Mouse (Mus musculus): ENCODE data around the gene Scarf2. TPM values are rescaled to one million over a fixed set of nuclear protein-coding genes. Genes with fewer than 3 reads are reported as not detected.

Gene Scarf2
- polyA plus RNA-seq, 1 experiment from 2014 or later = 0.97 TPM

- Histone ChIP-seq H3K27me3 (ENCODE audit: insufficient read depth, low read length) (peaks cover 71% of the 10 kb centered on the region), H3K4me2 (ENCODE audit: low read depth, low read length) (peak overlapping the region; percentile 89), H3K9me3 (ENCODE audit: low read length) (no peaks in the 10 kb centered on the region), H3K9ac (replicated peaks) (peak overlapping the region; percentile 55), H3K4me1 (ENCODE audit: insufficient read depth) (peaks cover 32% of the 10 kb centered on the region), H3K36me3 (replicated peaks; ENCODE audit: insufficient read depth, low read length) (no peaks in the 10 kb centered on the region), H3K27ac (ENCODE audit: low read depth) (no peak overlapping the region), H3K4me3 (ENCODE audit: low read depth, low read length) (peak overlapping the region; percentile 46)
- no peak for TF ChIP-seq EP300 (IDR thresholded peaks at IDR 0.05; ENCODE audit: low read depth)
- no peak for TF ChIP-seq CTCF (IDR thresholded peaks at IDR 0.05; ENCODE audit: low read depth)
- 4% methylated on average over 68 of the region's 73 CpGs for WGBS (ENCODE audit: insufficient replicate concordance)
- ATAC-seq (peak; percentile 81), DNase-seq (peak; percentile 83)
Observed at GRCm38 (mm10) chr16:17807192-17808009, 10.3 kb downstream of the Scarf2 start.

GRCm38 (mm10) chr16:17809125-17809524, 12.0 kb downstream of the Scarf2 start:
- H3K4me1 ChIP-seq (ENCODE audit: insufficient read depth) = peaks cover 18% of the 10 kb centered on the region
- ATAC-seq (no peak), DNase-seq (no peak)
- H3K27me3 ChIP-seq (ENCODE audit: insufficient read depth, low read length) = peaks cover 64% of the 10 kb centered on the region
- no peaks in the 10 kb centered on the region for H3K36me3 ChIP-seq (replicated peaks; ENCODE audit: insufficient read depth, low read length)
- no peaks in the 10 kb centered on the region for H3K9me3 ChIP-seq (ENCODE audit: low read length)
- WGBS (ENCODE audit: insufficient replicate concordance) = 67% methylated on average over 4 of the region's 4 CpGs
- no peak overlapping the region for H3K27ac ChIP-seq (ENCODE audit: low read depth)
- no peak for TF ChIP-seq EP300 (IDR thresholded peaks at IDR 0.05; ENCODE audit: low read depth)
- TF ChIP-seq CTCF (IDR thresholded peaks at IDR 0.05; ENCODE audit: low read depth) = no peak
- H3K4me2 ChIP-seq (ENCODE audit: low read depth, low read length) = no peak overlapping the region
- no peak overlapping the region for H3K4me3 ChIP-seq (ENCODE audit: low read depth, low read length)
- no peak overlapping the region for H3K9ac ChIP-seq (replicated peaks)

GRCm38 (mm10) chr16:17809711-17810110, 12.6 kb downstream of the Scarf2 start:
- TF ChIP-seq CTCF (IDR thresholded peaks at IDR 0.05; ENCODE audit: low read depth) (no peak), EP300 (IDR thresholded peaks at IDR 0.05; ENCODE audit: low read depth) (no peak)
- Histone ChIP-seq H3K4me3 (ENCODE audit: low read depth, low read length) (no peak overlapping the region), H3K36me3 (replicated peaks; ENCODE audit: insufficient read depth, low read length) (no peaks in the 10 kb centered on the region), H3K4me2 (ENCODE audit: low read depth, low read length) (no peak overlapping the region), H3K4me1 (ENCODE audit: insufficient read depth) (peaks cover 12% of the 10 kb centered on the region), H3K27ac (ENCODE audit: low read depth) (no peak overlapping the region), H3K9me3 (ENCODE audit: low read length) (no peaks in the 10 kb centered on the region), H3K9ac (replicated peaks) (no peak overlapping the region), H3K27me3 (ENCODE audit: insufficient read depth, low read length) (peaks cover 61% of the 10 kb centered on the region)
- 36% methylated on average over 7 of the region's 7 CpGs for WGBS (ENCODE audit: insufficient replicate concordance)
- DNase-seq (no peak), ATAC-seq (no peak)

GRCm38 (mm10) chr16:17812120-17812519, 15.0 kb downstream of the Scarf2 start:
- Histone ChIP-seq H3K27me3 (ENCODE audit: insufficient read depth, low read length) (peaks cover 53% of the 10 kb centered on the region), H3K36me3 (replicated peaks; ENCODE audit: insufficient read depth, low read length) (no peaks in the 10 kb centered on the region), H3K4me1 (ENCODE audit: insufficient read depth) (peaks cover 17% of the 10 kb centered on the region), H3K4me2 (ENCODE audit: low read depth, low read length) (no peak overlapping the region), H3K9ac (replicated peaks) (no peak overlapping the region), H3K27ac (ENCODE audit: low read depth) (no peak overlapping the region), H3K4me3 (ENCODE audit: low read depth, low read length) (no peak overlapping the region), H3K9me3 (ENCODE audit: low read length) (no peaks in the 10 kb centered on the region)
- TF ChIP-seq EP300 (IDR thresholded peaks at IDR 0.05; ENCODE audit: low read depth) (no peak), CTCF (IDR thresholded peaks at IDR 0.05; ENCODE audit: low read depth) (peak; percentile 83)
- no peak for DNase-seq
- WGBS (ENCODE audit: insufficient replicate concordance) = 9% methylated on average over 5 of the region's 5 CpGs
- no peak for ATAC-seq

GRCm38 (mm10) chr16:17813173-17813572, 16.1 kb downstream of the Scarf2 start:
- no peak for TF ChIP-seq CTCF (IDR thresholded peaks at IDR 0.05; ENCODE audit: low read depth)
- Histone ChIP-seq H3K27ac (ENCODE audit: low read depth) (no peak overlapping the region), H3K27me3 (ENCODE audit: insufficient read depth, low read length) (peaks cover 43% of the 10 kb centered on the region; the same call in 1 of the 2 replicates), H3K4me1 (ENCODE audit: insufficient read depth) (peaks cover 10% of the 10 kb centered on the region), H3K9me3 (ENCODE audit: low read length) (no peaks in the 10 kb centered on the region), H3K4me2 (ENCODE audit: low read depth, low read length) (no peak overlapping the region), H3K9ac (replicated peaks) (no peak overlapping the region), H3K4me3 (ENCODE audit: low read depth, low read length) (no peak overlapping the region), H3K36me3 (replicated peaks; ENCODE audit: insufficient read depth, low read length) (no peaks in the 10 kb centered on the region)
- no peak for DNase-seq
- ATAC-seq = no peak
- 51% methylated on average over 4 of the region's 4 CpGs for WGBS (ENCODE audit: insufficient replicate concordance)

- TF ChIP-seq CTCF (IDR thresholded peaks at IDR 0.05; ENCODE audit: low read depth) (peak; percentile 94), EP300 (IDR thresholded peaks at IDR 0.05; ENCODE audit: low read depth) (no peak)
- peaks cover 32% of the 10 kb centered on the region; the same call in 1 of the 2 replicates for H3K27me3 ChIP-seq (ENCODE audit: insufficient read depth, low read length)
- H3K4me2 ChIP-seq (ENCODE audit: low read depth, low read length) = peak overlapping the region; percentile 65
- no peaks in the 10 kb centered on the region for H3K9me3 ChIP-seq (ENCODE audit: low read length)
- no peak overlapping the region; the same call in 1 of the 2 replicates for H3K9ac ChIP-seq (replicated peaks)
- peaks cover 10% of the 10 kb centered on the region for H3K4me1 ChIP-seq (ENCODE audit: insufficient read depth)
- no peak overlapping the region for H3K27ac ChIP-seq (ENCODE audit: low read depth)
- 6% methylated on average over 56 of the region's 63 CpGs for WGBS (ENCODE audit: insufficient replicate concordance)
- peak; percentile 84 for DNase-seq
- H3K36me3 ChIP-seq (replicated peaks; ENCODE audit: insufficient read depth, low read length) = no peaks in the 10 kb centered on the region
- peak; percentile 84 for ATAC-seq
- peak overlapping the region; percentile 27 for H3K4me3 ChIP-seq (ENCODE audit: low read depth, low read length)
Observed at GRCm38 (mm10) chr16:17815411-17816402, 18.6 kb downstream of the Scarf2 start.
